Mouse (Mus musculus): ENCODE data around the gene H2-Eb1. TPM values are rescaled to one million over a fixed set of nuclear protein-coding genes. Genes with fewer than 3 reads are reported as not detected.

The H2-Eb1 gene
- total RNA-seq, 4 experiments from 2014 or later, result 2.7 to 26.0 (median 9.3) TPM

DNA sequence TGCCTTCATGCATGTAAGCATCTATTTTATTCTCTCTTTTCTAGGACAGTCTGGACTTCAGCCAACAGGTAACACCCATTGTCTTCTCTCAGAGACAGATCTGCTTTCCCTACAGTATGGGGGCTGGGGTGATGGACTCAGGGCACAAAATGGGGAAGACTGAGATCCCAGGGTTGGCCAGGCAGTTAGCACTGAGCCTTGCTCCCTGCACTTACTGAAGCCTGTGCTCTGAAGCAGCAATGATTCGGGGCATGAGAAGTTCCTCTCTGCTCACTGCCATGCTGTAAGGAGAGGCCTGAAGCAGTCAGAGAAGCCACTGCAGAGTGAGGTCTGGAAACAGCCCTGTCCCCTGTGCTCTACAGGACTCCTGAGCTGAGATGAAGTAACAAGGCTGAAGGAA lies 9.8 kb downstream of the H2-Eb1 start:
- DNase-seq (ENCODE audit: low spot score in 2 of 2), result no peak

DNA sequence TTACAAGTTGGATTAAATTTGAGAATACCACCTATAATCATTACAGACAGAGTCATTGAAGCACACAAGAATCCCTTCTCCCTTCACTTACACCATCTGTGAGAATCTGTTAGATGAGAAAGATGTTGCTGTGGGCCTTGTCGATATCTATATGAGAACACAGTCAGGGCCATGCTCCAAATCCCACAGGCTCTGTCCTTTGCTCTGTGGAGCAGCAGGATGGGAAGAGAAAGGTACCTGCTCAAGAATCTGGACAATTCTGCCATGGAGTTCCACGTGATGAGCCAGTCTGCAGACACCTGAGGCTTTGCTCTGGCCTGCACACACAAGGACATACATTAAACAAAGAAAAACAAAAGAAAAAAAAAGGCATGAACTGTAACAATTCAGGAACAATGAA lies 11.0 kb downstream of the H2-Eb1 start:
- no peak for DNase-seq (ENCODE audit: low spot score in 2 of 2)

DNA sequence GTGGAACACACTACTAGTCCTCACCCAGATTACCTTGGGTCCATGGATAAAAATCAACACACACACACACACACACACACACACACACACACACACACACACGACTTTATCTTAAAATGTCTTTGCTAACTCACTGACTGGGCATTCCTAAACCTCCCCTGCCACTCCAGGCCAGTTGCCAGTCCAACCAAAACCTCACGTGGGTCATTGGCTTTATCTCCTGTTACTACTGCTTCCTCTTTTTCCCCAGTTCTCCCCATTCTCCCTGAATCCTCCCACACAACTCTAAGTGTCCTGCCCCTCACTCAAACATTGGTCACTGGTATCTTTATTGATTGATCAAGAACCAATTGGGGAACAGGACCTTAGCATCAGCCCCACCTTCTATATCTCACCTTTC lies 11.6 kb downstream of the H2-Eb1 start:
- DNase-seq (ENCODE audit: low spot score in 2 of 2), result no peak

DNA sequence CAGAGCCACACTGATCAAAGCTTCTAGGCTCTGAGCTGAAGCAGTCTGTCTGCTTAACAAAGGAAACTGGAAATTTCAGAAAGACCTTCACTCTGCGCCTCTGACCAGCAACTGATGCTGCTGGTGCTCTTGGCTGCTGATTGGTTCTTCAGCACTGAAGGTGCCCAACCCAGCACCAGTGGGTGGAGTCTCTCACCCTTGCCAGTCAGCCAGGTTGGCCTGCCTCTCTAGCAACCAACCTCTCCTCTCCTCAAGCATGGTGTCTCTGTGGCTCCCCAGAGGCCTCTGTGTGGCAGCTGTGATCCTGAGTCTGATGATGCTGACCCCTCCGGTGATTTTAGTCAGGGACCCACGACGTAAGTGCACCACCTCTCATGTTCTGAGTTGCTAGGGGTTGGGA lies 19.8 kb downstream of the H2-Eb1 start, which contains the start of gene H2-Eb2:
TSS of gene H2-Eb2 (plus strand) at position 230 of the 400 bp plus-strand sequence.
- no peak for DNase-seq (ENCODE audit: low spot score in 2 of 2)

DNA sequence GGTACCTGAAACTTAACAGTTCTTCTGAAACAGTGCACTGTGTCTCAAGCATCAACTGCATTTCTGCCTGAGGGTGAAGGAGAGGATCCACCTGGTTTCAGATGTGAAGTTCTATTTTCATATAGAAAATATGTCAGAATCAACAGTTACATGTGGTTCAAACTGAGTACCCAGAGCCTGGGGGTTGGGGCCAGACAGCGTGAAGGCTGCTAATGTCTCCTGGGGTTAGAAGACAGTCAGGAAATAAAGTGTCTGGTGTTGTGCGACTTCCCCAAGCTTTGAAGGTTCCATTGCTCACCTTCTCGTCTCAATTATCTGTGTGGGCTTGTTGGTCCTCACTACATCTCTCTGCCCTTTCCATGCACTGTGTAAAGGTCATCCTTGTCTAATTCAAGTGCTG lies 20.7 kb downstream of the H2-Eb1 start:
- no peak for DNase-seq (ENCODE audit: low spot score in 2 of 2)

DNA sequence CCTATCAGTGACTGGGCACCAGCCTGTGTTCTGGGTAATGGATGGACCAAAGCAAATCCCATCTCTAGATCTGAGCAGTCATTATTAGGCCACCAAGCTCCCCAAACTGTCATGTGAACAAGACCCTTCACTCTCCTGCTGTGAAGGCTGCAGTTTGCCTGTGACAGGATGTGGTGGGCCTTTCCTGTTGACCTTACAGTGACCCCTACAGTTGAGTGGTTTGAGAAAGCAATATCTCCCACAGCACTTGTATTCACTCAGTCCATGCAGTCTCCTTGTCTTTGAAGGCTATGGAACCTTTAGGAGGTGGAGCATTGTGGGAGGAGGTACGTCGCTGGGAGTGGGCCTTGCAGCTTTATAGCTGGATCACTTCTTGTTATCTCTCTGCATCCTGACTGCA lies 24.1 kb downstream of the H2-Eb1 start:
- no peak for DNase-seq (ENCODE audit: low spot score in 2 of 2)

DNA sequence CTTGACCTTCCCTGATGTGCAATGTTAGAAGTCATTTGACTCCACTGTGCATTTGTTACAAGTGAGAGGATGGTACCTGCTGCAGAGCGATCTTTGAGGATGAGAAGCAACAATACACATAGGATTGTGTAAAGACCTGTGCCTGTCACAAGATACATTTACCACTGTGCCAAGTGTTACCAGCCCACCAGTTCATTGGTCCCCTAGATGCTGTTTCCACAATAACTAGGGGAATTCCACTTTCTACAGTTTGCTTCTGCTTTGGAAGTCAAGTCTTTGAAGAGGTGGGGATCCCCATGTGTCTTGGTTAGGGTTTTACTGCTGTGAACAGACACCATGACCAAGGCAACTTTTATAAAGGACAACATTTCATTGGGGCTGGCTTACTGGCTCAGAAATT lies 25.5 kb downstream of the H2-Eb1 start:
- no peak for DNase-seq (ENCODE audit: low spot score in 2 of 2)

DNA sequence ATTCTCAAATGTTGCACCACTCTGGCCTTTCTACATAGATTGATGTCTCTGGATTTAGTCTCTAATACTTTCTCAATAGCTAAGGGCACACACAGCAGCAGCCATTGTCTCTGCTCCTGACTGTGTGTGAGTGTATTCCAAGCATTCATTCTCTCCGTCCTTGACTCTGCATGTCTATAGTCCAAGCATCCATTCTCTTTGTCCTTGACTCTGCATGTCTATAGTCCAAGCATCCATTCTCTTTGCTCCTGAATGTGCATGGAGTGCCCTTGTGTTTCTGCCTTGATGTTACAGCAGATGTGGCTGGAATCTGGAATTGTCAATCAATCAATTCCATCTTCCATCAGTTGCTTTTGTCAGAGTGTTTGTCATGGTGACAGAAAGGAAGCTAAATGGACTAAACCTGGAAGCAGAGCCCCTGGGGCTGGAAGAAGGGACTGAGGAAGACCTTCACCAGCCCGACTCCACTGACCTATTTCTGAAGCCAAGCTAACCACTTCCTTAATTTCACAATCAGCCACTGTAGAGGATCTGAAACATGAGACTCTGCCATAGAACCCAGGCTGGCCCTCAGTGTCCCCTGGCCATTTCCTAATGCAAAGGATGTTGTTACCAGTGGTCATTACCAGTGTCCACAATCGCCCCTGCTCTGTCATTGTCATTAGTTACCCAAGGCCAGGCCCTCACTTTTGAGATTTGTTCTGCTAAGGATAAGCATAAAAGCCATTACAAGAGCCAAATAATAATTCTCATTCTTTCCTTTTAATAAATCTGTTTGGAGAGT lies 35.1 kb downstream of the H2-Eb1 start:
- DNase-seq (ENCODE audit: low spot score in 2 of 2), result no peak

DNA sequence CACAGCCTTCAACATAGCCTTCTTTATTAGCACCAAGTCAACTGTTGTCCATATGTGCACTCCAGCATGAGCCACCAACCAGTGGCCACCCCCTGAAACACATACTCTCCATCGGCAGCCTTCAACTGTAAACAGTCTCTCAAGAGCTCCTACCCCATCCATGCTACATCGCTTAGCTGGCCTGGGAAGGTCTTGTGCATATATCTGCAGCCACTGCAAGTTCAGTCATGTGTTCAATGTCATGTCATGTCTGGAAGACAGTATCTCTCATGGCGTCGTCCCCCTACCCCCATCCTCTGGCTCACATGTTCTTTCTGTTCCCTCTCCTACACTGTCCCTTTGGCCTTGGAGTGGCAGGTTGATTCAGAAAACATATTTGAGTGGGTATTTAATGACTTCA lies 39.2 kb downstream of the H2-Eb1 start:
- DNase-seq (ENCODE audit: low spot score in 2 of 2), result no peak

DNA sequence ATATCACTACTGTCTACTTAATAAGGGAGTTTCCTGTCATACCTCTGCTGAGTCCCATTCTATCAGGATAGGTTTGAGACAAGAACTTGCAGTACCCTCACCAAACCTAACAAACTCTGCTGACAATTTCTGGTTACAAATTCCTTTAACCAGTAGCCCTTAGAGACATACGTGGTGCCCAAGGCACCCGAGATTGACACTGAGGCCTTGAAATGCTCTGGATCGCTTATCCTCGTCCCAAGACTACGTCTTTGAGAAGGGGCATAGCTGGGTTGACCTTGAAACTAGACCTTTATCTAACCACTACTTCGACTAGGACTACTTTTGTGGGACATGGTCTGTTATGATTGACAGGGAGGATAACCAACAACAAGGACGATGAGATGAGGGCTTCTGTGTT lies 39.8 kb downstream of the H2-Eb1 start:
- no peak for DNase-seq (ENCODE audit: low spot score in 2 of 2)

DNA sequence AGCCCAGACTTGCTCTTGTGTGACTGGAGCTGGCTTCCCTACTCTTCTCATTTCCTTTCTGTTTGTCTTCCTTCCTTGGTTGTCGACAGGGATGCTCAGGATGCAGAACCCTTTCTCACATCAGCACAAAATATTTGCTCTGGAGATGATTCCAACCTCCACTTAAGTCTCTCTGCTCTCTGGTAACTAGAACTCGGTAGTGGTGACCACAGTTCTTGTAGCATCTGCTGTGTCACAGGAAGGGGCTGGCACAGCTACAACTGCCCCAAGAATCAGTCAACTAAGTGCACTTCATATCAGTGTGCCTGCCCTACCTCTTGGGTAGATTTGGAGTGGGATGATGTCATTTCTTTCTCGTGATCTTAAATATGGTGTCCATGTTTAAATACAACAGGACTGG lies 40.4 kb downstream of the H2-Eb1 start:
- DNase-seq (ENCODE audit: low spot score in 2 of 2), result no peak

DNA sequence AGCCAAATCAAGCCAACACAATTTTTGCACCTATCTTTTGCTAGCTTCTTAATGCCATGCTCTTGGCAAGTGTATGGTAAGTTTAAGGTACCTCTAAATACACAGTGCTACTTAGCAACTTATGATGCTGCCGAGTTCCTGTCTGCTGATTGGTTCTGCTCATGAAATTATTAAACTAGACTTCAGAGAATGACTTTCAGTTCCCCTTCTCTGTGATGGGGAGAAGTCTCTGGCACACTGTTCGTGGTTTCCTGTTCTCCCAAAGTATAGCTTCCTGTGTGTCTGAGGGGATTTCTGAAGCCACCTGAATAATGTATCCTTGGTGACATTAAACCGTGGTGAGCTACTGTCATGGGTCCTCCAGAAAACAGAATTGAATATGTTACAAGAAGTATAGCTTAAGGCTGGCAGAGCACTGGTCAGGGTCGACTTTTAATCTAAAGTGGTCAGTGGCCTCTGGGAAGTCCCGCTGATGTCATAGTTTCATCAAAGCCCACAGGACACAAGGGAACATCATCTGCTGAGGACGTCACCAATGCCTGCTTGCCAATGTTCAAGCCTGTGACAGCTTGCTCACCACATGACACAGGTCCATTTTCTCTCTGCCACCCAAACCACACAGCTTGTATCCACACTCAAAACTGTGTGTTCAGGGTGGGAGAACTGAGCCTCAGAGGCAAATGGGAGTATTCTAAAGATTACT lies 42.1 kb downstream of the H2-Eb1 start:
- peak; percentile 10 to 42 for DNase-seq (ENCODE audit: low spot score in 2 of 2)

DNA sequence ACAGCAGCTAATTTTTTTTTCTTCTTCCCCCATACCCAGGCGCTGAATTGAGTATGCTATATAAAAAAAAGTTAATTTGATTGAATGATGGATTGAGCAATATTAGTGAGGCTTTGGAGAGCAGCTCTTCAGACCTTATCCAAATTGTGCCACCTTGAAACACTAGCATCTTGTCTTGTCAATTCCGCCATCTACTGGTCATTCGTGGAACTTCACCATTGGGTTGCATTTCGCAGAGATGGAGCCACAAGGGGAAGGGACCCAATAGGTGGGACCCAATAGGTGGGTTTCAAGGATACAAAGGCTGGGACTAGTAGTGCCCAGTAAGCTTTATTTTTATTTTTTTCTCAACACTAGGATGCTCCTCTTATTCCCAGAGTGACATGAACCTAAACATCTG lies 43.8 kb downstream of the H2-Eb1 start:
- DNase-seq (ENCODE audit: low spot score in 2 of 2), result peak; percentile 10 to 56

DNA sequence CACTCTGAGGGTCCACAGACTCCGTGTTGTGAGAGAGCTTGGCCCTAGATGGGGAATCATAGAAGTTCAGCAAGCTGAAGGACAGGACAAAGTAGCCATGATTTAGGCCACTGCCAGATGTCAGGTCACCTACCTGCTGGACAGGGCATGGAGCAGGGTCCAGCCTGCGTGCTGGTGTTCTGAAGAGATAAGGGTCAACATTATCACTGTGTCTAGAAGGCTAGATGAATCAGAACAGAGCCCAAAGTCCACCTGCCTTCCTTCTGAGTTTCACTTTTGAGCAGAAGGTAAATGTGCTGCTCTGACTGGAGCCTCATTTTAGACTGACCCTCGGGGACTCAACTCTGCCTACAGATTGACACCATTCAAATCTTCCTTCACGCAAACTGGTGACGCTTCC lies 48.9 kb downstream of the H2-Eb1 start, which contains the start of gene Btnl2:
TSS of gene Btnl2 (plus strand) at position 284 of the 400 bp plus-strand sequence.
- DNase-seq (ENCODE audit: low spot score in 2 of 2), result no peak

DNA sequence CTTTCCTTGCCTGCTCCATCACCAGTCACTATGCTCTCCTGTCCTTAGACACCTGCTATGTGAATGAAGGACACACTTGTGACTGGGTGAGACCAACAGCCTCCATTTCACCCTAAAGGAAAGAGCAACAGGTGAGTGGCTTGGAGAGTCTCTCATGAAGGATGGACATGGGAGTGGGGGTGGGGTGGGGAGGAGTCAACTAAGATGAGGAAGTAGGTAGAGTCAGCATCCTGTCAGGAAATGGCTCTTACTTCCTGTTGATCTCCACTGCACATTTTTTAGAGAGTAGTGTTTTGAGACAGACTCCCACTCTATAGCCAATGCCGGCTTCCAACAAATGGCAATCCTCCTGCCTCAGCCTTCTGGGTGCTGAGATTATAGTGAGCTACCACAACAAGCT lies 49.3 kb downstream of the H2-Eb1 start:
- DNase-seq (ENCODE audit: low spot score in 2 of 2), result no peak

DNA sequence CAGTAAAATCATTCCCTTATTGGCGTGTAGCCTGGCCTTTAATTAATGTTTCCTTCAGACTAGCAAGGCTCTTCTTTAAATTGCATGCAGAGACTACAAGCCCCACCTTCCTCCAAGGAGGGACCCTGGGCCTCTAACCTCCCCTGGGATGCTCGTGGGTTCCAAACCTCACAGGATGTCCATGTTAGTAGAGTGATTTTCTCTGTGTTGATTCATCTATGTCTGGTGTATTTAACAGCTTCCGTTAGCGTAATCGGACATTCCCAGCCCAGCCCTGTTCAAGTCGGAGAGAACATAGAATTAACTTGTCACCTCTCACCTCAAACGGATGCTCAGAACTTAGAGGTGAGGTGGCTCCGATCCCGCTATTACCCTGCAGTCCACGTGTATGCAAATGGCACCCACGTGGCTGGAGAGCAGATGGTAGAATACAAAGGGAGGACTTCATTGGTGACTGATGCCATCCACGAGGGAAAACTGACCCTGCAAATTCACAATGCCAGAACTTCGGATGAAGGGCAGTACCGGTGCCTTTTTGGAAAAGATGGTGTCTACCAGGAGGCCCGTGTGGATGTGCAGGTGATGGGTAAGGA lies 57.4 kb downstream of the H2-Eb1 start:
- no peak for DNase-seq (ENCODE audit: low spot score in 2 of 2)

DNA sequence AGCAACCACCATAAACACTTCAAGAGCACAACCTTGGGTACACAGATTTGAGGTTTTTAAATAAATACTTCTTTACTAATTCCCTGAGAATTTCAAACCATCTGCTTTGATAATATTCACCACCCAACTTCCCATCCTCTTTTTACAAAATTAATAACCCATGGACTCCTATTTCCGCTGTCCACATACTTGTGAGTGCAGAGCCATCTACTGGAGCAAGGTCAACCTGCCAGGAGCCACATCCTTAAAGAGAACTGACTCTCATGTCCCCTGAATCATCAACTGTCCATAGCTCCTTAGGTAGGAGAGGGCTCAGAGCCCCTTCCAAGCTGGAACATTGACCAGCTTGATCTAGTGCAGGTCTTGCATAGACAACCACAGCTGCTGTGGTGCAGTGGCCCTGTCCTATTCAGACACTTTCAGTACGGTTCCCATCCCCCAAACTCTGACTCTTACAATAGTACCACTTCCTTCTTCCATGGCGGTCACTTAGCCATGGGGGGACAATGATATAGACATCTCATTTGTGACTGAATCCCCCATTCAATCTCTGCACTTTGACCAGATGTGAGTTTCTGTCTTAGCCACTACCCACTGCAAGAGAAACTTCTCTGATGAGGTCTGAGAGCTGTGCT lies 58.1 kb downstream of the H2-Eb1 start:
- no peak for DNase-seq (ENCODE audit: low spot score in 2 of 2)

DNA sequence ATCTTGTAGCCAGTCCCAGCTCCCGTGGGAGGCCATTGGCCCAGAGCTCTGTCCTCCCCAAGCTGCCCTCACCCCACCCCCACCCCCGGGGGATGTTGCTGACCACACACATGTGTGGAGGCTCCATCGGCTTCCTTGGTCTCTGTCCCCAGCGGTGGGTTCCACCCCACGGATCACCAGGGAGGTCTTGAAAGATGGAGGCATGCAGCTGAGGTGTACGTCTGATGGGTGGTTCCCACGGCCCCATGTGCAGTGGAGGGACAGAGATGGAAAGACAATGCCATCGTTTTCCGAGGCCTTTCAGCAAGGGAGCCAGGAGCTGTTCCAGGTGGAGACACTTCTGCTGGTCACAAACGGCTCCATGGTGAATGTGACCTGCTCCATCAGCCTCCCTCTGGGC lies 59.4 kb downstream of the H2-Eb1 start:
- DNase-seq (ENCODE audit: low spot score in 2 of 2), result no peak

All from left cerebral cortex, adult 8-10 months (tissue).